Mouse (Mus musculus): ENCODE measurements around the gene Isyna1.

Gene Isyna1

GRCm38 (mm10) chr8:70602139-70602811 is 8.1 kb downstream of the Isyna1 start:
- no peak for DNase-seq (ENCODE audit: low read depth)

GRCm38 (mm10) chr8:70604558-70604957 is 10.4 kb downstream of the Isyna1 start:
- DNase-seq (ENCODE audit: low read depth): no peak

GRCm38 (mm10) chr8:70605871-70606779 is 12.0 kb downstream of the Isyna1 start:
- no peak for DNase-seq (ENCODE audit: low read depth)

- no peak for DNase-seq (ENCODE audit: low read depth)
Measured at GRCm38 (mm10) chr8:70606780-70607602, 12.8 kb downstream of the Isyna1 start.

- no peak for DNase-seq (ENCODE audit: low read depth)
Measured at GRCm38 (mm10) chr8:70607603-70607897, 13.4 kb downstream of the Isyna1 start.

GRCm38 (mm10) chr8:70607898-70608748 is 13.9 kb downstream of the Isyna1 start:
- DNase-seq (ENCODE audit: low read depth): no peak

- no peak for DNase-seq (ENCODE audit: low read depth)
Measured at GRCm38 (mm10) chr8:70608749-70609367, 14.7 kb downstream of the Isyna1 start, which contains the start of gene Ssbp4. TSS of gene Ssbp4 (minus strand) at chr8:70608872.

- DNase-seq (ENCODE audit: low read depth): no peak
Measured at GRCm38 (mm10) chr8:70609368-70609848, 15.2 kb downstream of the Isyna1 start.

- DNase-seq (ENCODE audit: low read depth): no peak
Measured at GRCm38 (mm10) chr8:70609849-70610795, 15.9 kb downstream of the Isyna1 start.

GRCm38 (mm10) chr8:70610796-70611771 is 16.9 kb downstream of the Isyna1 start:
- DNase-seq (ENCODE audit: low read depth): no peak

GRCm38 (mm10) chr8:70611849-70612248 is 17.7 kb downstream of the Isyna1 start:
- DNase-seq (ENCODE audit: low read depth): no peak

GRCm38 (mm10) chr8:70613763-70614162 is 19.6 kb downstream of the Isyna1 start:
- no peak for DNase-seq (ENCODE audit: low read depth)

GRCm38 (mm10) chr8:70614469-70614868 is 20.3 kb downstream of the Isyna1 start:
- DNase-seq (ENCODE audit: low read depth): no peak

- no peak for DNase-seq (ENCODE audit: low read depth)
Measured at GRCm38 (mm10) chr8:70615281-70615680, 21.1 kb downstream of the Isyna1 start.

- no peak for DNase-seq (ENCODE audit: low read depth)
Measured at GRCm38 (mm10) chr8:70615894-70616293, 21.7 kb downstream of the Isyna1 start, which contains the start of gene Lrrc25. TSS of gene Lrrc25 (plus strand) at chr8:70616155.

- DNase-seq (ENCODE audit: low read depth): no peak
Measured at GRCm38 (mm10) chr8:70616645-70617044, 22.5 kb downstream of the Isyna1 start.

- no peak for DNase-seq (ENCODE audit: low read depth)
Measured at GRCm38 (mm10) chr8:70617985-70618384, 23.8 kb downstream of the Isyna1 start.

GRCm38 (mm10) chr8:70618888-70619334 is 24.7 kb downstream of the Isyna1 start:
- DNase-seq (ENCODE audit: low read depth): peak; percentile 94

Data from c-Kit-positive CD71-negative TER-119-negative erythroid progenitor cells, embryonic 14.5 days (primary cell).